ENCODE assay signal across 31 mouse cellular contexts in the genomic region with DNA sequence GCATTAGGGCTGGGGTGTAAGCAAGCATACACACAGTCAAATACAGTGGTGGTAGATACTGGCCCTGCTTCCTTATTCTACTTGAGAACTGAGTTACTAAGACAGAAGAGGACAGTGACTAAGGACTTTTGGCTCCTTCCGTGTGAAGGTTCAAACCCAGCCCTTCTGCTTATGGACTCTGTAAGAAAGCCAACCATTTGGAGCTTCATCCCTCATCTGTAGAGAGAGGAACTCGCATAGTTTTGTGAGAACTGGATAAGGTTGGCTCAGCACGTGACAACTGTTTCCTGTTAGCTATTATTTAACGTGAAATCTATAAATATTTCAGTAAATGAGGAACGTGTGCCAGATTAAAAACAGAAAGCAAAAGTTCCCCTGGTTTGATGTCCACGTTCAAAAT. TPM values are rescaled to one million over a fixed set of nuclear protein-coding genes. Genes with fewer than 3 reads are reported as not detected.
DNase-seq lines count a peak whose midpoint lies in the region; ATAC-seq and TF ChIP-seq lines count a peak whose summit lies in the region.
"Had no signal": no experiment of that assay in that cellular context is flagged by ENCODE, and none has a peak within 500 bp of the region (broad histone marks: within the 10 kb centered on the region; RNA-seq: fewer than 3 reads in every experiment).

No protein-coding gene starts in this region.

- TF ChIP-seq RAD21 in MEL (IDR thresholded peaks at IDR 0.05; ENCODE audit: low read depth, low read length), result no peak

- no peak for ATAC-seq in liver, embryonic 11.5 days (replicated peaks; ENCODE audit: low FRiP score)
- peak; percentile 60 to 61 for ATAC-seq in hematopoietic stem cell, adult 5-6 weeks (replicated peaks in 1 of 2; ENCODE audit: insufficient read depth in 1 of 2, low FRiP score in 2 of 2, low TSS enrichment in 1 of 2, low read depth in 1 of 2, poor library complexity in 2 of 2, severe bottlenecking in 2 of 2)
- peak; percentile 92 for ATAC-seq in monocyte, adult 5-6 weeks (replicated peaks; ENCODE audit: insufficient number of reproducible peaks, low FRiP score, low TSS enrichment, poor library complexity, severe bottlenecking)
- ATAC-seq in midbrain, embryonic 14.5 days (ENCODE audit: low FRiP score, low TSS enrichment), result no peak
- ATAC-seq: forebrain, postnatal 0 days; hindbrain, embryonic 16.5 days; midbrain, embryonic 16.5 days; Patski had no signal

- H3K9me3 ChIP-seq in liver, embryonic 11.5 days (ENCODE audit: control insufficient read depth, low read length), result no peaks in the 10 kb centered on the region
- no peaks in the 10 kb centered on the region for H3K9me3 ChIP-seq in MEL (replicated peaks; ENCODE audit: insufficient read depth, low read length)
- no peaks in the 10 kb centered on the region for H3K9me3 ChIP-seq in midbrain, embryonic 14.5 days (ENCODE audit: control insufficient read depth, low read length)
- H3K9me3 ChIP-seq: heart, embryonic 13.5 days; limb, embryonic 12.5 days; lung, embryonic 15.5 days; midbrain, embryonic 10.5 days; neural tube, embryonic 12.5 days; stomach, embryonic 15.5 days had no signal

- 56% methylated on average over 6 of the region's 6 CpGs for WGBS in liver, adult 2 months
- 69% methylated on average over 6 of the region's 6 CpGs for WGBS in liver, embryonic 11.5 days
- WGBS in midbrain, embryonic 14.5 days, result 90% methylated on average over 6 of the region's 6 CpGs

- no peaks in the 10 kb centered on the region for H3K27me3 ChIP-seq in liver, adult 2 months (ENCODE audit: control insufficient read depth, insufficient read depth, low read length)
- no peaks in the 10 kb centered on the region for H3K27me3 ChIP-seq in liver, embryonic 11.5 days (replicated peaks; ENCODE audit: control insufficient read depth, insufficient read depth, low read length)
- no peaks in the 10 kb centered on the region for H3K27me3 ChIP-seq in MEL (ENCODE audit: control insufficient read depth in 1 of 2, insufficient read depth in 2 of 2, low read length in 2 of 2)
- H3K27me3 ChIP-seq in midbrain, embryonic 14.5 days (ENCODE audit: control insufficient read depth, insufficient read depth, low read length), result no peaks in the 10 kb centered on the region
- H3K27me3 ChIP-seq: heart, embryonic 13.5 days; limb, embryonic 12.5 days; lung, embryonic 15.5 days; neural tube, embryonic 12.5 days; Patski; stomach, embryonic 15.5 days had no signal

- DNase-seq in liver, adult 2 months (ENCODE audit: extremely low read depth, low read depth, low spot score), result peak; percentile 56
- no peak for DNase-seq in liver, embryonic 11.5 days (ENCODE audit: low spot score)
- peak; percentile 78 for DNase-seq in MEL (ENCODE audit: low read depth, low spot score)
- no peak for DNase-seq in adrenal gland, adult (ENCODE audit: inconsistent age in 2 of 2, low spot score in 1 of 2)
- no peak for DNase-seq in ovary, postnatal 14 days (ENCODE audit: low spot score)
- no peak for DNase-seq in midbrain, embryonic 14.5 days
- DNase-seq: adrenal gland, postnatal 14 days; B cell, adult 2 months; cerebellum, adult 11-12 months; cerebellum, adult 9-11 months; forebrain, postnatal 0 days; heart, postnatal 10 days; kidney, adult 8-10 months; retina, postnatal 1 day; right cerebral cortex, postnatal 14 days; thymus, postnatal 25 days had no signal

- no peak for TF ChIP-seq EP300 in MEL (IDR thresholded peaks at IDR 0.05; ENCODE audit: low read depth in 1 of 2, low read length in 2 of 2)

- no peaks in the 10 kb centered on the region for H3K79me2 ChIP-seq in liver, adult 2 months (ENCODE audit: control insufficient read depth, insufficient read depth, low read length)
- H3K79me2 ChIP-seq in MEL (ENCODE audit: control insufficient read depth, insufficient read depth, low read length, poor library complexity), result no peaks in the 10 kb centered on the region

- H3K4me1 ChIP-seq in liver, adult 2 months (ENCODE audit: control insufficient read depth, insufficient read depth, low read length), result no peaks in the 10 kb centered on the region
- no peaks in the 10 kb centered on the region for H3K4me1 ChIP-seq in liver, embryonic 11.5 days (replicated peaks; ENCODE audit: control insufficient read depth, insufficient read depth, low read length)
- peaks cover 0 to 10% of the 10 kb centered on the region in 2 experiments; a peak in 1 of 4 replicates for H3K4me1 ChIP-seq in MEL (ENCODE audit: control insufficient read depth in 1 of 2, insufficient read depth in 2 of 2, low read length in 2 of 2)
- H3K4me1 ChIP-seq in midbrain, embryonic 14.5 days (ENCODE audit: control insufficient read depth, insufficient read depth, low read length), result no peaks in the 10 kb centered on the region
- H3K4me1 ChIP-seq: lung, embryonic 15.5 days; midbrain, embryonic 10.5 days; neural tube, embryonic 12.5 days; stomach, embryonic 15.5 days had no signal

- TF ChIP-seq POLR2A in liver, adult 2 months (IDR thresholded peaks at IDR 0.05; ENCODE audit: extremely low read depth, insufficient read depth, low read length), result no peak
- TF ChIP-seq POLR2A in MEL (IDR thresholded peaks at IDR 0.05; ENCODE audit: control insufficient read depth in 1 of 2, insufficient read depth in 1 of 2, low read depth in 1 of 2, low read length in 2 of 2, poor library complexity in 1 of 2), result 0 out of 4 replicates have a peak, but pooled peaks of 1 of the 2 experiments have one; percentile 7

- H3K36me3 ChIP-seq in liver, adult 2 months (ENCODE audit: control insufficient read depth, insufficient read depth, low read length), result peaks cover 55% of the 10 kb centered on the region
- H3K36me3 ChIP-seq in liver, embryonic 11.5 days (ENCODE audit: control insufficient read depth, insufficient read depth, low read length), result peaks cover 39% of the 10 kb centered on the region
- H3K36me3 ChIP-seq in MEL (ENCODE audit: control insufficient read depth in 1 of 2, insufficient read depth in 2 of 2, low read length in 2 of 2), result peaks cover 11 to 16% of the 10 kb centered on the region in 2 experiments
- H3K36me3 ChIP-seq in midbrain, embryonic 14.5 days (ENCODE audit: control insufficient read depth, insufficient read depth, low read length), result peaks cover 85% of the 10 kb centered on the region

- H3K4me3 ChIP-seq in liver, adult 2 months (ENCODE audit: insufficient read depth, low read depth, low read length), result no peak overlapping the region
- no peak overlapping the region for H3K4me3 ChIP-seq in liver, embryonic 11.5 days (ENCODE audit: low read depth, low read length)
- no peak overlapping the region for H3K4me3 ChIP-seq in MEL (ENCODE audit: control insufficient read depth in 1 of 2, insufficient read depth in 1 of 2, low read depth in 2 of 2, low read length in 2 of 2)
- no peak overlapping the region for H3K4me3 ChIP-seq in midbrain, embryonic 14.5 days (replicated peaks; ENCODE audit: low read depth, low read length)
- H3K4me3 ChIP-seq: erythroblast, embryonic 14.5 days; heart, embryonic 13.5 days; limb, embryonic 12.5 days; lung, embryonic 15.5 days; midbrain, embryonic 10.5 days; myocyte; neural tube, embryonic 12.5 days; stomach, embryonic 15.5 days had no signal

- H3K27ac ChIP-seq in liver, adult 2 months (replicated peaks; ENCODE audit: insufficient read depth, low read depth, low read length), result 0 out of 2 replicates have a peak overlapping the region, but pooled peaks have one; percentile 27
- H3K27ac ChIP-seq in liver, embryonic 11.5 days (ENCODE audit: low read depth, low read length), result no peak overlapping the region
- H3K27ac ChIP-seq in MEL (ENCODE audit: control insufficient read depth, low read depth, low read length), result peak overlapping the region; percentile 62
- no peak overlapping the region for H3K27ac ChIP-seq in midbrain, embryonic 14.5 days (replicated peaks; ENCODE audit: low read depth, low read length)
- H3K27ac ChIP-seq: heart, embryonic 13.5 days; kidney, postnatal 0 days; limb, embryonic 12.5 days; liver, embryonic 14.5 days; lung, embryonic 15.5 days; midbrain, embryonic 10.5 days; neural tube, embryonic 12.5 days; stomach, embryonic 15.5 days had no signal

- H3K4me2 ChIP-seq in liver, embryonic 11.5 days, result no peak overlapping the region
- no peak overlapping the region for H3K4me2 ChIP-seq in midbrain, embryonic 14.5 days (ENCODE audit: low read length)
- H3K4me2 ChIP-seq: heart, embryonic 13.5 days; limb, embryonic 12.5 days; lung, embryonic 15.5 days; neural tube, embryonic 12.5 days; stomach, embryonic 15.5 days had no signal

- TF ChIP-seq CTCF in liver, adult 2 months (IDR thresholded peaks at IDR 0.05; ENCODE audit: low read depth, low read length), result no peak
- TF ChIP-seq CTCF in MEL (IDR thresholded peaks at IDR 0.05 in 2 of 3, conservative IDR thresholded peaks at IDR 0.05 in 1 of 3; ENCODE audit: control insufficient read depth in 1 of 3, insufficient read depth in 1 of 3, low read depth in 2 of 3, low read length in 3 of 3, poor library complexity in 1 of 3, severe bottlenecking in 1 of 3), result no peak

- H3K9ac ChIP-seq in liver, adult 2 months (ENCODE audit: low read depth, low read length), result no peak overlapping the region
- no peak overlapping the region for H3K9ac ChIP-seq in liver, embryonic 11.5 days (ENCODE audit: low read depth, low read length)
- no peak overlapping the region for H3K9ac ChIP-seq in MEL (ENCODE audit: control insufficient read depth, low read depth, low read length, poor library complexity, severe bottlenecking)
- H3K9ac ChIP-seq in midbrain, embryonic 14.5 days (replicated peaks; ENCODE audit: low read length), result no peak overlapping the region
- H3K9ac ChIP-seq: forebrain, postnatal 0 days; heart, embryonic 13.5 days; limb, embryonic 12.5 days; liver, embryonic 14.5 days; lung, embryonic 15.5 days; neural tube, embryonic 12.5 days; stomach, embryonic 15.5 days had no signal

RNA-seq across cellular contexts. Expression of a gene that starts 7.0 kb away (rescaled TPM):
- 30.3 and 35.6 TPM in 2 replicates for total RNA-seq in liver, adult 2 months (2014; rRNA removed)
- polyA plus RNA-seq in liver, adult 2 months (2012; rRNA removed), result 16.4 and 17.4 TPM in 2 replicates
- 73.1 and 76.6 TPM in 2 replicates for polyA plus RNA-seq in liver, embryonic 11.5 days (2014; fragmentation: Nextera tagmentation; extraction: Ambion mirVana)
- 42.6 and 42.9 TPM in 2 replicates for total RNA-seq in MEL (2012; rRNA removed)
- 10 to 100 TPM in 1 of 2 experiments, not detected in 1; 55.3 TPM for polyA plus RNA-seq in MEL (2012; ENCODE audit: insufficient read depth in 1 of 2, insufficient read length in 2 of 2, low read depth in 1 of 2, low replicate concordance in 2 of 2, missing spikeins in 1 of 2)
- 62.5 and 73.9 TPM in 2 replicates for total RNA-seq in hematopoietic stem cell, adult 5-6 weeks (2017)
- 43.9 to 53.5 TPM (median 48.0 TPM) in 3 replicates for total RNA-seq in monocyte, adult 5-6 weeks (2017)
- 57.3 and 62.2 TPM in 2 replicates for polyA plus RNA-seq in midbrain, embryonic 14.5 days (2014; fragmentation: Nextera tagmentation; extraction: Ambion mirVana)

RNA-seq across cellular contexts. Expression of a gene that starts 7.1 kb away (rescaled TPM):
- total RNA-seq in liver, adult 2 months (2014; rRNA removed), result 19.3 and 19.8 TPM in 2 replicates
- polyA plus RNA-seq in liver, adult 2 months (2012; rRNA removed), result 15.9 and 24.1 TPM in 2 replicates
- 67.4 and 71.9 TPM in 2 replicates for polyA plus RNA-seq in liver, embryonic 11.5 days (2014; fragmentation: Nextera tagmentation; extraction: Ambion mirVana)
- 27.9 and 29.5 TPM in 2 replicates for total RNA-seq in MEL (2012; rRNA removed)
- polyA plus RNA-seq in MEL (2012; ENCODE audit: insufficient read depth in 1 of 2, insufficient read length in 2 of 2, low read depth in 1 of 2, low replicate concordance in 2 of 2, missing spikeins in 1 of 2), result 10 to 100 TPM in 1 of 2 experiments, not detected in 1; 44.1 TPM
- total RNA-seq in hematopoietic stem cell, adult 5-6 weeks (2017), result 21.5 and 28.5 TPM in 2 replicates
- total RNA-seq in monocyte, adult 5-6 weeks (2017), result 7.3 to 12.3 TPM (median 8.6 TPM) in 3 replicates
- 36.5 and 38.2 TPM in 2 replicates for polyA plus RNA-seq in midbrain, embryonic 14.5 days (2014; fragmentation: Nextera tagmentation; extraction: Ambion mirVana)

Comparison
In these comparisons a context has a peak if more than half of its experiments do, and no peak if none do; other contexts are left out.
1. DNase-seq: peak in liver, adult 2 months (single experiment) and MEL (single experiment); none in liver, embryonic 11.5 days (single experiment), adrenal gland, adult (0 of 2), ovary, postnatal 14 days (single experiment) and midbrain, embryonic 14.5 days (single experiment).
2. H3K27ac ChIP-seq: peak in liver, adult 2 months (single experiment) and MEL (single experiment); none in liver, embryonic 11.5 days (single experiment) and midbrain, embryonic 14.5 days (single experiment).
3. ATAC-seq: peak in hematopoietic stem cell, adult 5-6 weeks (2 of 2) and monocyte, adult 5-6 weeks (single experiment); none in liver, embryonic 11.5 days (single experiment) and midbrain, embryonic 14.5 days (single experiment).